Mouse (Mus musculus) erythroid progenitor cell, adult 5-6 weeks (primary cell): ENCODE results near the gene Snx33. TPM values are rescaled to one million over a fixed set of nuclear protein-coding genes. Genes with fewer than 3 reads are reported as not detected.
"Not testable (repeated sequence)": the region's sequence is repeated elsewhere in the genome, so short reads cannot be mapped to it uniquely, and the experiment has no call there.

ENCODE experiments used
- ATAC-seq: replicated peaks from 2 replicates; pipeline ENCODE4 v1.8.0; 2016; ENCODE audit warnings: moderate number of reproducible peaks, mild to moderate bottlenecking, moderate TSS enrichment, inconsistent platforms; ENCODE audit not compliant: poor library complexity, low FRiP score, severe bottlenecking
- total RNA-seq, 2 experiments: library from RNA; stranded (forward) in 1 of 2; stranded (reverse) in 1 of 2; fragments of 150-400 nt in 1 of 2; fragments of 186-747, 209-891 nt in 1 of 2; gene quantifications; 2 replicates each; pipeline versions ENCODE4 v1.2.3 to v1.2.4; 2015 to 2017; ENCODE audit warnings: low replicate concordance in 2 of 2

Gene Snx33
- total RNA-seq (2015; ENCODE audit: low replicate concordance) (0.36 and 2.9 TPM in 2 replicates), total RNA-seq (2017; ENCODE audit: low replicate concordance) (0.61 and 0.90 TPM in 2 replicates)

DNA sequence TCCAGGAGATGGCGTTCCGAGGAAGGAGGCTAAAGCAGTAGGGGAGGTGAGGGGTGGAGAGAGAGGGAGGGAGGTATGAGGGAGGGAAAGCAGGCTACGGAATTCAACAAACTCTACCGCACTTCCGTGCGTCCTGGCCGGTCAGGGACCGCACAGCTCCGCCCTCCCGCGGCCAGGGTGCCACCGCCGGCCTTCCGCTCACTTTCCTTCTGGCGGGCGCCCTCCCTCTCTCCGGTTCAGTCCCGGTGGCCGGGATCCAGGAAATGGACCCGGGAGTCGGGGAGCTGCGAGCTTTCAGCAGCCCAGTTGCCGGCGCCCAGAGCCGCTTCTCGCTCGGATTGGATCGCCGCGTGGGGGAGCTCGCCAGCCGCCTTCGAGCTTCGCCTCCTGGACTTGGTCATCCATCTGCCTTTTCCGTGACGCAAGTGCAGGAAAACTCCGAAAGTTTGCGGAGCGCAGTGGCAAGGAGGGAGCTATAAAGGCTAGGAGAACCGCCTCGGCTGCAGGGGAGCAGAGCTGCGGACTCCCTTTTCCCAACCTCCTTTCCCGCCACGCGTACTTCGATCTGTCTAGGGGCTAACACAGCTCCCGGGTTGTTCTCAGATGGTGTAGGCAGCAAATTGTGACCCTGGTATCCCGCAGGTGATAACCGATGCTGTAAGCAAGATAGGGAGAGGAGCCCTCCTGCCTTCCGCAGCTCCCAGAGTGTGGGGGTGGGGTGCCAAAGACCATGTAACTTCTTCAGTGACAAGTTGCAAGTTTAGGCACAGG is at the start of gene Snx33:
Gene Snx33, minus strand, starts transcription at position 331 of the 771 bp plus-strand sequence.
- peak; percentile 73 for ATAC-seq

DNA sequence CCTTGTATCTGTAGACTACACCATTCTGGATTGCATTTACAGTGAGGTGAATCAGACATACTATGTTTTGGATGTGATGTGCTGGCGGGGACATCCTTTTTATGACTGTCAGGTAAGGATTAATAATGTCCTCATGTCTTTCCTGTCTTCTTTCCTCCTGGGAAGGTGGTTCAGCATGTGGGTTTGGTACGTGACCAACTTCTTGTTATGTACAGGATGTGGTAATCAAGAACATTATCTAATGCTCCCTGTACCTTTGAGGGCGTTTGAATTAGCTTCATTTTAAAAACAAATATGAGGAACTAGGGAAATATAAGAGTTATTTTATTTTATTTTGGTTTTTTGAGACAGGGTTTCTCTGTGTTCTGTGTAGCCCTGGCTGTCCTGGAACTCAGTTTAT is 47.0 kb upstream of the Snx33 start:
- no peak for ATAC-seq

DNA sequence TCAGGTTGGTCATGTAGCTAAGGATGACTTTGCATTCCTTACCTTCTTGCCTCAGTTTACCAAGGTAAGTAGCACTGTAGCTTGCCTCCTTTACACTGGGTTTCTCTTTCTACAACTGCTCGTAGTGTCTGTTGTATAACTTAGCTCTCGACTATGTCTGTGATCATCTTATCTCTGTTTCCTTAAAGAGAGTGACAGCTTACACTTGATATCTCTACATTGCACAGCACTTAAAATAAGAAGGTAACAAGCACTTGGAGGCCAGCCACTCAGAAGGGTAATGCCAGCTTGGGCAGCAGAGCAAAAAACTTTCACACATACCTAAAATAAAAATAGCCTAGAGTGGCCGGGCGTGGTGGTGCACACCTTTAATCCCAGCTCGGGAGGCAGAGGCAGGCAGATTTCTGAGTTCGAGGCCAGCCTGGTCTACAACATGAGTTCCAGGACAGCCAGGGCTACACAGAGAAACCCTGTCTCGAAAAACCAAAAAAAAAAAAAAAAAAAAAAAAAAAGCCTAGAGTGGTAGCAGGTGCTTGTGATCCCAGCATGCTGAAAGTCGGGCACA is 45.9 kb upstream of the Snx33 start:
- ATAC-seq, result no peak

DNA sequence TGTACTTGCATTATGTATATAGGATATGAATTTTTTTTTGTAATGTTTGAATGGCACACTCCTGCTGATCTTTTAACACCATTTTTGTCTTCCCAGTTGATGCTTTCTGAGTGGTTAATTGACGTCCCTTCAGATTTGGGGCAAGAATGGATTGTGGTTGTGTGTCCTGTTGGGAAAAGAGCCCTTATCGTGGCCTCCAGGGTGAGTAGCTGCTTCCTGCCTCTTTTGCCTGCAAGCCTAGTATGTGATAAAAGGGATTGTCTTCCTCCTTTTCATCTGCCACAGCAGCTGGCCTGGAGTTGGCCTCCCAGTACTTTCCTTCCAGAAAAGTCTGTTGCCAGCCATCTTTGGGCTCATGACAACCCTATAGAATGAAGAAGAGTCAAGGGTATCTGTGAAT is 42.0 kb upstream of the Snx33 start:
- ATAC-seq, result no peak

DNA sequence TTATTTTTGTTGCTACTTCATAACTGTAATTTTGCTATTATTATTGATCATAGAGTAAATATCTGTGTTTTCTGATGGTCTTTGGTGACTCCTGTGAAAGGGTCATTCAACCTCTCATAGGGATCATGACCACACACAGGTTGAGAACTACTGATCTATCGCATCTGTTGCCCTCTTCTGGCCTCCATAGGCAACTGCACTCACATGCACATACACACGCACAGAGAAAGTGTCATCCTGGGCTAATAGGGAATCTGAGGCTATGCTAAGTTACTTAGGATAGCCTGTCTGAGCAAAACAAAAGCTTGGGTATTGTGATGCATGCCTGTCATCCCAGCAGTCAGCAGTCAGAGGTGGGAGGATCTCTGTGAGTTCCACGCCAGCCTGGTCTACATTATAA is 33.4 kb upstream of the Snx33 start:
- no peak for ATAC-seq

DNA sequence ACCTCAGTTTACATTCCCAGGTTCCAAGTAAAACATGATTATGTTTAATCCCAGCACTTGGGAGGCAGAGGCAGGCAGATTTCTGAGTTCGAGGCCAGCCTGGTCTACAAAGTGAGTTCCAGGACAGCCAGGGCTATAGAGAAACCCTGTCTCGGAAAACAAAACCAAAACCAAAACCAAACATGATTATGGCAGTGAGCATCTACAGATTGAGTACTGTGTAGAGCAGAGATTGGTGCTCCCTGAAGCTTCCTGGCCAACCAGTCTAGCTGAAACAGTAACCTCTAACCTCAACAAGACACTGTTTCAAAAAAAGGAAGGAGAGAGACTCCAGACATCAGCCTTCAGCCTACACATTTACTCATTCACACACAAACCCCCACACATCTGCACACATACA is 30.5 kb upstream of the Snx33 start:
- ATAC-seq, result no peak

DNA sequence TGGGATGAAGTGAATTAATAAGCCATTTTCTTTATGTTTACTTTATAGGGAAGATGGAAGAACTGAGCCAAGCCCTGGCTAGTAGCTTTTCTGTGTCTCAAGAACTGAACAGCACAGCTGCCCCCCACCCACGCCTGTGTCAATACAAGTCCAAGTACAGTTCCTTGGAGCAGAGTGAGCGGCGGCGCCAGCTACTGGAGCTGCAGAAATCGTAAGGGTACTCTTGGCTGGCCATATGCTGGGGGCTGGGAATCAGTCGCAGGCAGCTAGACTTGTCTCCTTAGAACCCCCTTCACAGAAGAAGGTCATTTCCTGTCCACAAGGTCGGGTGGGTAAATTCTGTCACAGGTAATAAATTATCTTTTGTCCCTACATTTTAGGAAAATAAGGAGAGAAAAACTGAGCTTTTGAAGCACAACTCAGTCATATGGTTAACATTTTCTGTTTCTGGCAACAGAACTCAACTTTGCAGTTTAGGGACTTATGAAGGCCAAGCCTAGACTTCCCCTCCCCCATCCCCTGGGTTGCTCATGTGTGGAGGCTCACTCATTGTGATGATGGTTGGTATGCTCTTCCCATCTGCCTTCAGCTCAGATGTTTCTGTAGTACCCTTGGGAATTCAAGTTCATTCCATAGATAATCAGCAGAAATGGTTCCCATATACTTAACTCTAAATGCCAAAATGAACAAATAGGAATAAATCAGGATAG is 28.9 kb upstream of the Snx33 start:
- no peak for ATAC-seq

DNA sequence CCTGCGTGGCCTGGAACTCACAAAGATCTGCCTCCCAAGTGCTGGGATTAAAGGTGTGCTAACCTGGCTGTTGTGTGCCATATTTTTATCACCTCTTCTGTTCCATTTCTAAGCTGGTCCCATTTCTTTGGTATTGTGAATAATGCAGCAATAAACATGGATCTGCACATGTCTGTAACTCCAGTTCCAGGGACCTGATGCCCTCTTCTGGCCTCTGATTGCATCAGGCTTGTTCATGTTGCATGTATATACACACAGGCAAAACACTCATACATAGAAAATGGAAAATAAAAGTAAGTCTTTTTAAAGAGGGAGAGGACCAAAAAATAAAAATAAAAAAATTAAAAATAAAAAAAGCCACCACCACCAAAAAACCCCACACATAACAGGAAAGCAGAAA is 25.4 kb upstream of the Snx33 start:
- ATAC-seq, result no peak

DNA sequence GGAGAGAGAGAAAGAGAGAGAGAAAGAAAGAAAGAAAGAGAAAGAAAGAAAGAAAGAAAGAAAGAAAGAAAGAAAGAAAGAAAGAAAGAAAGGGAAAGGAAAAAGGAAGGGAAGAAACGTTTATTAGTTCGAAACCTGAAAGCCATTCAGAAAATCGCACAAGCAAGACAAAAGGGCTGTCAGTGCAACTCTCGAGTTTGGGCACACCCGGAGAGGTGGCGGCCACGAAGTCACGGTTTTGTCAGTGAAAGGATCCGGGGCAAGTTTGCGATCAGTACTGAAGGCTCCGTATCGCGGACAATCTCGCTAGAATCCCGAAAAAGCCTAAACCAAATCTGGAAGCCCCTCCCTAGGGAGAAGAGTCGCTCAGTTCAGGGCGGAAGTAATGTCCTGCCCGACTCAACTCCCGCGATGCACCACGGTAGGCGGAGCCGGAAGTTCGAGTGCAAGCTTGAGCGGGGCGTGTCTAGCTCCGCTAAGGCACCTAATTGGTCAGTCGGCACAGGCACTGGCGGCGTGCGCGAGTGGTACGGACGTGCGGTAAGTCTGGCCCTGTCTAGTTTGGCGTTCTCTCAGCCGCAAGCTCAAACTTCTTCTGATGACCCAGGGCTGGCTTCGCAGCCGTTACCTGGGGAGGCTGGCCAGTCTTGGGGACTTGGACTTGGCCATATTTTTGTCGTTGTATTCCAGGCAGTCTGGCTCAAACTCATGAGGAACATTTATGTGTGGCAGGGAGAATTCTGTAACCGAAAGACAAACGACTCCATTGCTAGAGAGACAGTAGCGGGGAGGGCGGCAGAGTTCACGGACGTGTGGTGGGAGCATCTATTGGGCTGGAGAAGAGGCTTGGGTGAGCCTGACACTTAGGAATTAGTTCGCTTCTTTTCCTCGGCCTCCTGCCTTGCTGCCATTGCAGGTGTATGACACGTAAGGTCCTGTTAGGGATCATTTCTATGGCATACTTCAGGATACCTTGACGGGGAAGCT is 22.5 kb upstream of the Snx33 start, which contains the start of gene Snupn:
Gene Snupn, plus strand, starts transcription at position 465 of the 987 bp plus-strand sequence.
- ATAC-seq, result peak; percentile 100

DNA sequence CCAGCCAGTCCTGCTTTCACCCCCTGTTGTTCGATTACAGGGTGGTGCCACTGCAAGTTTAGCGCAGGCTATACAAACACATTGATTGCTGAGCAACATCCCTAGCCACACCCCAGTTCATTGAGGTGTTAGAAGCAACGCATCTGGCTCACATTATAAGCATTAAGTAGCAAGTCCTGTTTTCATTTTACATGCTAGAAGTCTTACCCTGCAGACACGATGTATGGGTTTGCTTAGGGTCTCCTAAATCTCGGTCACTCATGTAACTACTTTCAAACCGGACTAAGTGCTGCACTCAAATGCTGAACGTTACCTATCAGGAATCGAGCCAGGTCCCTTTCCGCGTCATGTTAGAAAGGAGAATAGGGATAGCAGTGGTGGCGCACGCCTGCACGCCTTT is 21.6 kb upstream of the Snx33 start:
- ATAC-seq, result no peak

DNA sequence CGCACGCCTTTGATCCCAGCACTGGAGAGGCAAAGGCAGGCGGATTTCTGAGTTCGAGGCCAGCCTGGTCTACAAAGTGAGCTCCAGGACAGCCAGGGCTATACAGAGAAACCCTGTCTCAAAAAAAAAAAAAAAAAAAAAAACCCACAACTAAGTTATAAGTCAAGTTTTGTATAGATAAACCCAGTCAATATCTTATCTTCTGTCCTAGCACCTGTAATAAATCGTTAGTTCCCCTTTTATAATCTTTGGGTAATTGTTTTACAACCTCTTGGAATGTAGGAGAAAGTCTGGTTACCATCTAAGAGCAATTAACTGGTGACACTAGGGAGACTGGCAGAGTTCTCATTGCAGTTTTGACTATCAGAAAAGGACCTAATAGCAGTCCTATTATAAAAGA is 20.5 kb upstream of the Snx33 start:
- ATAC-seq, result not testable (repeated sequence)

DNA sequence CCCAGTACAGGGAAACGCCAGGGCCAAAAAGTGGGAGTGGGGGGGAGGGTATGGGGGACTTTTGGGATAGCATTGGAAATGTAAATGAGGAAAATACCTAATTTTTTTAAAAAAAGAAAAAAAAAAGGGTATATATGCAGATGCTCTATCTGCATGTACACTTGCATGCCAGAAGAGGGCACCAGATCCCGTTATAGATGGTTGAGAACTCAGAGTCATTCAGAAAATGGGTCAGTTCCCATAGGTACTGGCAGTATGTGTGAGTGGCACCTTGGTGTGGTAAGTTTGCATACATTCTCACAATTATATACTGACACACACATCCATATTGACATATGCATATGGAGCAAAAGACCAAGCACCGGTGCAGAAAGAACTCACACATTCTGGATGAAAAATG is 19.3 kb upstream of the Snx33 start:
- not testable (repeated sequence) for ATAC-seq

DNA sequence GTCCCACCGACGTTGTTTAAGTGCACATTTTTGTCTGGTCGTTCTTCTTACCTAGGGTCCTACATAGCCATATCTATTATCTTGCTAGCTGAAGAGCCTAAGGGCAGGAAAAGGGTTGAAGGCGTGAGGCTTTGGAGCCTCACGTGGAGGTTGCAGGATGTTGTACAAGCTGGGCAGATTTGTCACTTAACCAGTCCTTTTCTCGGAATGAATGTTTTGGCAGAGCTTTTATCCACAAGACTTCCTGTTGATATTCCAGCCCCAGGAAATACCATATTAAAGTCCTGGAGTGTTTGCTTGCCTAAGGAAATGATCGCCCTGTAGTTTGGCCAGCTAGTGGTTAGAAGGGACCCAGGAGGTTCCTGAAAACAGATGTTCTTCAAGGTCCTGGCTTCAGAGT is 10.2 kb upstream of the Snx33 start:
- no peak for ATAC-seq

DNA sequence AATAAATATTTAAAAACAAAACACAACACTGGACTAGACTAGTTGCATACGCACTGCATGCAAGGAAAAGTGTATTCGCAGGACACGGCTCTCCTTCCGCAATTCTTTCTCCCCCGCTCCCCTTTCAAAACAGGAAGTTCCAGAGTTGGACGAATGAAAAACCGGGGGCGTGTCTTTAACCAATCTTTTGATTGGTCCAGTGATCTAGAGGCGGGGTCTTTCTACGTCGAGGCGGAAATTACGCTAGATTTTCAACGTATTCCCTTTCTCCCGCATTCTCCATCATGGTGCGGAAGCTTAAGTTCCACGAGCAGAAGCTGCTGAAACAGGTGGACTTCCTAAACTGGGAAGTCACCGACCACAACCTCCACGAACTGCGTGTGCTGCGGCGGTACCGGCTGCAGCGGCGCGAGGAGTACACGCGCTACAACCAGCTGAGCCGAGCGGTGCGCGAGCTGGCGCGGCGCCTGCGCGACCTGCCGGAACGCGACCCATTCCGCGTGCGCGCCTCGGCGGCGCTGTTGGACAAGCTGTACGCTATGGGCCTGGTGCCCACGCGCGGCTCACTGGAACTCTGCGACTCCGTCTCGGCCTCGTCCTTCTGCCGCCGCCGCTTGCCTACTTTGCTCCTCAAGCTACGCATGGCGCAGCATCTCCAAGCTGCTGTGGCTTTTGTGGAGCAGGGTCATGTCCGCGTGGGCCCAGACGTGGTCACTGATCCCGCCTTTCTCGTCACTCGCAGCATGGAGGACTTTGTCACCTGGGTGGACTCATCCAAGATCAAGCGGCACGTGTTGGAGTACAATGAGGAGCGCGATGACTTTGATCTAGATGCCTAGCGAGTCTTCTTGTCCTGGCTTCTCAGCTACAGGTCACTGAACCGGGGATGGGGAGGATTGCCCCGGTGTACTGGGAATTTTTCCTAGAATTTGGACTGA is 9.3 kb upstream of the Snx33 start, which contains the start of gene Imp3:
Gene Imp3, plus strand, starts transcription at position 253 of the 938 bp plus-strand sequence.
- ATAC-seq, result peak; percentile 93

DNA sequence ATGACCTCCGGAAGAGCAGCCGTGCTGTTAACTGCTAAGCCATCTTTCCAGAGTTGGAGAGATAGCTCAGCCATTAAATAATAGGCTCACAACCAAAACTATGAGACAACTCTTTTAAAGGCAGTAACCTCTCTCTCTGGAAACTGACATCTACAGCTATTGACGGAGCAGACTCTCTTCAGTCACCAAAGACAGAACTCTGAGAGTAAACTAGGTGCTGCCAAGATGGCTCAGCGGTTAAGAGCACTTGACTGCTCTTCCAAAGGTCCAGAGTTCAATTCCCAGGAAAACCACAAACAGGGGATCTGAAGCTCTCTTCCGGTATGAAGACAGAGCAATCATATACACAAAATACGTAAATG is 8.7 kb upstream of the Snx33 start:
- no peak for ATAC-seq

DNA sequence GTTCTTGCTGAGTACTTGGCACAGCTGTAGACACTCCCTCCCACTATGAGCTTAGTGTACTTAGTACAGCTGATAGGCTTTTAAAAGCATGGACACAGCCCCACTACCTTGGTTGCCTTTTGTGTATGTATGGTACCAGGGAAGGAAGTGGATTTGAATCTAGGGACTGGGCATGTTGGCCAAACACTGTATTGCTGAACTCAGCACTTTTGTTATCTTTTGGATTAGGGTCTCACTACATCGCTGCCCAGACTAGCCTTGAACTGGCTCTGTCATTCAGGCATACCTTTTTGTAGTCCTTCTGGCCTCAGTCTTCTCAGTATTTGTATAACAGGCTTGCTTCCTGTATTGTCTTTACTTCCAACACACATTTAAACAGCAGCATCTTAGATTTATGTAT is 2.4 kb upstream of the Snx33 start:
- ATAC-seq, result no peak

DNA sequence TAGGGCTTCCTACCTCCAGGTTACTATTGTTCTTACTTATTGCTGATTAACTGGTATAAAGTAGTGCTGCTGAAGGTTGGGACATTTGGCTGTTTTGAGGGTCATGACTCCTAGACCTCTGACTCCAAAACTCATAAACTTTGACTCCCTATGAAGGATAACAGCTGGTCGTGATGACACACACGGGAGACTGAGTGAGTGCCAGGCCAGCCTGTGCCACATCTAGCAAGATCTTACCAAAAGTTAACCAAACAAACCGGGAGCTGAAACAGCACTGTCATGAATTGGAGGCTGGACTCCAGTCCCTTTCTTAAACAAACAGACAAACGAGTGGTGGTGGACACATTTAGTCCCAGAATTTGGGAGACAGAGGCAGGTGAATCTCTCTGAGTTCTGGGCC is 1.3 kb upstream of the Snx33 start:
- no peak for ATAC-seq

DNA sequence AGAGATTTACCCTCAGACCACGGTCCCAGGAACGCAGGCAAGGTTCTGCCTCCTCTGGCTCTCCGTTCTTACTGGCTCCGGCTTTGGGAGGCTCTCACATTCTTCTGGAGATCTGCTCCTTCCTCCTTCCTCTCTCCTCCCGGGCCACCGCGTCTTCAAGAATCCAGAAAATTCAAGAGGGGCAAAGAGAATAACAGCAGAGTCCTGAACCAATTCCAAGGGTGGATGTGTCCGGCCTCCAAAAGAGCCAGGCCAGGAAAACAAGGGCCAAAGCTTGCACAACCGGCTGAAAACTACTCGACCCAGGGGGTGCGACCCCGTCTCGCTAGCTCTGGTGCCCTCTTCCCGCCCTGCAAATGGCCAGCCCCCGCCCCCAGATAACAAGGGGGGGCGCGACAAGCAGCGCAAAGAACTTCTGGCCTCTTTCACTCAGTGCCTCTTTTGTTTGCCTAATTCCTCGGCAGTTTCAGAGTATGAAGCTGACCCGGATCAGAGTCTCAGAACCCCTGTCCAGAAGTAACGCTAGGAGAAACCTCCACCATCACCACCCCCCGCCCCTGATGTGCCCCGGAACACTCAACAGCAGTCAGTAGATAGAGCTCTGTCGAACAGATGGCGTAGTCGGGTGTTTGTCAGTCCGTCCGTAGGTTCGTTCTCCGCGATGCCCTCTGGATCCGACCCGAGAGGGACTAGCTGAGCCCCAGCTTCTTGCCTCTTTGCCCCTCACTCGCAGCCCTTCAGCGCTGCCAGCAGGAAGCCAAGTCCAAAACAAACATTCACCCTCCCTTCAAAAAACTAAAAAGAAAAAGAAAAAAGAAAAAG is 769 bp downstream of the Snx33 start:
- no peak for ATAC-seq
